Mouse (Mus musculus) cerebellum, adult 2 months (tissue): ENCODE results near the gene Ccdc102a. TPM values are rescaled to one million over a fixed set of nuclear protein-coding genes. Genes with fewer than 3 reads are reported as not detected.
A peak's percentile ranks its signal among the peaks of the same experiment; 100 is the strongest.

Experiments used
- DNase-seq, 2 experiments: peaks; one replicate each; pipeline ENCODE4 v3.0.0; 2021
- H3K27ac ChIP-seq: fragments of 200-500 bp; 2 replicates; pipeline ENCODE4 v1.5.1; 2012; ENCODE audit warnings: low read length, control low read depth, inconsistent platforms; ENCODE audit not compliant: insufficient read depth
- H3K27me3 ChIP-seq: fragments of 200-500 bp; 2 replicates; pipeline ENCODE4 v1.6.1; 2012; ENCODE audit warnings: inconsistent platforms, mild to moderate bottlenecking, low read length, moderate library complexity; ENCODE audit not compliant: control insufficient read depth, insufficient read depth
- H3K4me1 ChIP-seq: fragments of 200-500 bp; 2 replicates; pipeline ENCODE4 v1.6.1; 2011; ENCODE audit warnings: low read length; ENCODE audit not compliant: control insufficient read depth, insufficient read depth
- H3K4me3 ChIP-seq: fragments of 200-500 bp; replicated peaks from 2 replicates; pipeline ENCODE3; 2011; ENCODE audit warnings: mild to moderate bottlenecking, low read depth, low read length, control low read depth; ENCODE audit not compliant: insufficient read depth
- CTCF ChIP-seq: fragments of 200-500 bp; IDR thresholded peaks from 2 replicates; pipeline ENCODE4 v1.5.1; 2011; ENCODE audit warnings: low read depth, mild to moderate bottlenecking, control low read depth, low read length, moderate library complexity, borderline replicate concordance; ENCODE audit not compliant: insufficient read depth
- POLR2A ChIP-seq: fragments of 200-500 bp; IDR thresholded peaks from 2 replicates; pipeline ENCODE4 v1.6.1; 2011; ENCODE audit warnings: low read length, control low read depth, borderline replicate concordance; ENCODE audit not compliant: insufficient read depth
- WGBS: fragments of 180-500 bp; shearing (Covaris S2); methylation state at CpG from one replicate; pipeline ENCODE4 v1.1.7; 2018; 5-methylcytosine and 5-hydroxymethylcytosine counted together
- polyA plus RNA-seq: library from polyadenylated mRNA; depleted of rRNA; stranded (reverse); fragments of >200 nt; gene quantifications from 2 replicates; pipeline ENCODE4 v1.2.3, GENCODE M21; 2012

Gene Ccdc102a
- polyA plus RNA-seq, 1 experiment: 3.0 TPM

- TF ChIP-seq CTCF: peak; percentile 25; the same call in 1 of the 2 replicates
- no peak for TF ChIP-seq POLR2A
- H3K4me1 ChIP-seq: no peaks in the 10 kb centered on the region
- WGBS: 38% methylated on average over 9 of the region's 9 CpGs
- no peak for DNase-seq
- no peak overlapping the region for H3K27ac ChIP-seq
- H3K4me3 ChIP-seq: no peak overlapping the region
- H3K27me3 ChIP-seq: no peaks in the 10 kb centered on the region
Observed at GRCm38 (mm10) chr8:94954921-94955758, 37.2 kb upstream of the Ccdc102a start.

GRCm38 (mm10) chr8:94954368-94954737 is 36.5 kb upstream of the Ccdc102a start:
- Histone ChIP-seq H3K4me1 (no peaks in the 10 kb centered on the region), H3K4me3 (no peak overlapping the region), H3K27me3 (no peaks in the 10 kb centered on the region), H3K27ac (no peak overlapping the region)
- WGBS: 23% methylated on average over 7 of the region's 7 CpGs
- DNase-seq: no peak
- TF ChIP-seq POLR2A: no peak
- no peak for TF ChIP-seq CTCF

GRCm38 (mm10) chr8:94953624-94954367 is 35.9 kb upstream of the Ccdc102a start:
- WGBS: 69% methylated on average over 7 of the region's 7 CpGs
- no peak overlapping the region for H3K4me3 ChIP-seq
- H3K27me3 ChIP-seq: no peaks in the 10 kb centered on the region
- H3K4me1 ChIP-seq: no peaks in the 10 kb centered on the region
- DNase-seq: no peak
- TF ChIP-seq POLR2A: no peak
- H3K27ac ChIP-seq: no peak overlapping the region

GRCm38 (mm10) chr8:94952086-94952485 is 34.2 kb upstream of the Ccdc102a start:
- no peaks in the 10 kb centered on the region for H3K4me1 ChIP-seq
- H3K27ac ChIP-seq: no peak overlapping the region
- no peak overlapping the region for H3K4me3 ChIP-seq
- no peaks in the 10 kb centered on the region for H3K27me3 ChIP-seq
- no peak for TF ChIP-seq POLR2A
- TF ChIP-seq CTCF: no peak
- 51% methylated on average over 5 of the region's 5 CpGs for WGBS
- DNase-seq: no peak

GRCm38 (mm10) chr8:94950458-94950857 is 32.6 kb upstream of the Ccdc102a start:
- H3K4me1 ChIP-seq: no peaks in the 10 kb centered on the region
- TF ChIP-seq POLR2A: no peak
- TF ChIP-seq CTCF: no peak
- H3K27me3 ChIP-seq: no peaks in the 10 kb centered on the region
- no peak for DNase-seq
- H3K27ac ChIP-seq: no peak overlapping the region
- 73% methylated on average over 5 of the region's 5 CpGs for WGBS
- H3K4me3 ChIP-seq: no peak overlapping the region

GRCm38 (mm10) chr8:94950046-94950445 is 32.1 kb upstream of the Ccdc102a start:
- WGBS: 5% methylated on average over 4 of the region's 4 CpGs
- Histone ChIP-seq H3K27ac (no peak overlapping the region), H3K4me3 (no peak overlapping the region), H3K27me3 (no peaks in the 10 kb centered on the region), H3K4me1 (no peaks in the 10 kb centered on the region)
- TF ChIP-seq CTCF: peak; percentile 95
- no peak for TF ChIP-seq POLR2A
- peak; percentile 73 to 75 for DNase-seq

- H3K27me3 ChIP-seq: no peaks in the 10 kb centered on the region
- no peak overlapping the region for H3K27ac ChIP-seq
- TF ChIP-seq CTCF: no peak
- no peak for TF ChIP-seq POLR2A
- H3K4me1 ChIP-seq: no peaks in the 10 kb centered on the region
- 87% methylated on average over 4 of the region's 4 CpGs for WGBS
- no peak overlapping the region for H3K4me3 ChIP-seq
- DNase-seq: no peak
Observed at GRCm38 (mm10) chr8:94949010-94949409, 31.1 kb upstream of the Ccdc102a start.

GRCm38 (mm10) chr8:94948421-94948820 is 30.5 kb upstream of the Ccdc102a start:
- Histone ChIP-seq H3K4me3 (no peak overlapping the region), H3K27ac (no peak overlapping the region), H3K27me3 (no peaks in the 10 kb centered on the region), H3K4me1 (no peaks in the 10 kb centered on the region)
- WGBS: 57% methylated on average over 4 of the region's 4 CpGs
- no peak for DNase-seq
- no peak for TF ChIP-seq CTCF
- TF ChIP-seq POLR2A: no peak
